Mouse (Mus musculus) neural tube, embryonic 12.5 days (tissue): ENCODE measurements at regions not wholly inside any gene's neighbourhood (a gene's known extent, or its start where the extent isn't known, plus 50 kb on each side); places are given as distances from the start of the nearest gene placed in this dataset.
A peak's percentile ranks its signal among the peaks of the same experiment; 100 is the strongest.

Source experiments
- ATAC-seq: fragments of 200-750 bp; cut with Nextera tagmentation; 2 replicates; pipeline ENCODE4 v1.8.0; 2017; ENCODE audit warnings: low read depth, mild to moderate bottlenecking, moderate TSS enrichment, moderate library complexity; ENCODE audit not compliant: low FRiP score
- H3K27ac ChIP-seq: fragments of 300-500 bp; sonication (generic); 2 replicates; pipeline ENCODE4 v1.5.1; 2016
- H3K27me3 ChIP-seq: fragments of 300-500 bp; sonication (generic); replicated peaks from 2 replicates; pipeline ENCODE4 v1.6.1; 2016; ENCODE audit warnings: mild to moderate bottlenecking
- H3K36me3 ChIP-seq: fragments of 300-500 bp; sonication (generic); 2 replicates; pipeline ENCODE4 v1.6.1; 2016; ENCODE audit warnings: mild to moderate bottlenecking
- H3K4me1 ChIP-seq: fragments of 300-500 bp; sonication (generic); 2 replicates; pipeline ENCODE4 v1.6.1; 2016
- H3K4me2 ChIP-seq: fragments of 300-500 bp; sonication (generic); replicated peaks from 2 replicates; pipeline ENCODE4 v1.6.1; 2016; ENCODE audit warnings: mild to moderate bottlenecking
- H3K4me3 ChIP-seq: fragments of 300-500 bp; sonication (generic); 2 replicates; pipeline ENCODE4 v1.5.1; 2016
- H3K9ac ChIP-seq: fragments of 300-500 bp; sonication (generic); 2 replicates; pipeline ENCODE4 v1.6.1; 2016; ENCODE audit warnings: mild to moderate bottlenecking
- H3K9me3 ChIP-seq: fragments of 300-500 bp; sonication (generic); 2 replicates; pipeline ENCODE4 v1.6.1; 2016; ENCODE audit warnings: mild to moderate bottlenecking
- WGBS: fragments of 180-500 bp; shearing (Covaris S2); methylation state at CpG from one replicate; pipeline ENCODE4 v1.1.7; 2016; 5-methylcytosine and 5-hydroxymethylcytosine counted together

DNA sequence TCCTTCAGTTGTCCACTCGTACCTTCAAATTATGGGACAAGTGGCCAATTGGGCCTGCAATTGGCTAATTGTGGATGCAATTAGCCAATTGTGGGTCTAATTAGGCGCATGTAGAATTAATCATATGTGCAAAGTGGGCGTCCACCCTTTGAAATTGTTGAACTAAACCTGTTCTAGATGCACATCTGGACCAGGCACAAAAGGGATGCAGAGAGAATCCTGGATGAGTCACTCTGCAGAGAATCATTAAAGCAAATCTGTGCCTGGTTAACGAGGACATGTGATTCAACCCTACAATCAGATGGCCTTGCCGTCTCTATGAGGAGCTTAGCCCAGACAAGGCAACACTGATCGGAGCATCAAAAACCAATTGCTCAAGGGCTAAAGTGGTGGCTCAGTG is 393.0 kb upstream of the 3110018I06Rik start:
- Histone ChIP-seq H3K27ac (no peak overlapping the region), H3K36me3 (no peaks in the 10 kb centered on the region), H3K27me3 (no peaks in the 10 kb centered on the region), H3K9ac (no peak overlapping the region), H3K9me3 (no peaks in the 10 kb centered on the region), H3K4me2 (no peak overlapping the region), H3K4me1 (peaks cover 4% of the 10 kb centered on the region; the same call in 1 of the 2 replicates), H3K4me3 (no peak overlapping the region)
- ATAC-seq: no peak
- WGBS: 79% methylated on average over 6 of the region's 6 CpGs

DNA sequence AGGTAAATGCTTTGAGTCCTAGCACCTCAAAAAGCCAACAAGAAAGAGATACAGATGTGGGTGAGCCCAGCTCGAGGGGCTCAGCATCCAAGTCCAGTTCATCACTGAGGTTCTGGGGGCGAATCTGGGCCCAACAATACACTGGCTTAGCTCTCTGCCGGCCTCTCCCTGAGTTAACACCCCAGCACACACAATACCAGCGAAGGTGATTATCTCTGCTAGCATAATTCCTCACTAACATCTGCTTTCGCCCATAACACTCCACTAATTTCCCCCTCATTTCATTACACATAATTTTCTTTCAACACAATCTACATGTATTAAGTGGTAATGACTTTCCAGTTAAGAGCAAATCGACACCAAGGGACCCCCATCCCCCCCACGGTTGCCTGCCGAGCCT is 383.9 kb upstream of the 3110018I06Rik start:
- Histone ChIP-seq H3K27ac (no peak overlapping the region), H3K4me2 (no peak overlapping the region), H3K4me1 (peaks cover 12% of the 10 kb centered on the region; the same call in 1 of the 2 replicates), H3K9ac (no peak overlapping the region), H3K4me3 (no peak overlapping the region), H3K36me3 (no peaks in the 10 kb centered on the region), H3K27me3 (no peaks in the 10 kb centered on the region), H3K9me3 (no peaks in the 10 kb centered on the region)
- 48% methylated on average over 8 of the region's 8 CpGs for WGBS
- ATAC-seq: no peak

DNA sequence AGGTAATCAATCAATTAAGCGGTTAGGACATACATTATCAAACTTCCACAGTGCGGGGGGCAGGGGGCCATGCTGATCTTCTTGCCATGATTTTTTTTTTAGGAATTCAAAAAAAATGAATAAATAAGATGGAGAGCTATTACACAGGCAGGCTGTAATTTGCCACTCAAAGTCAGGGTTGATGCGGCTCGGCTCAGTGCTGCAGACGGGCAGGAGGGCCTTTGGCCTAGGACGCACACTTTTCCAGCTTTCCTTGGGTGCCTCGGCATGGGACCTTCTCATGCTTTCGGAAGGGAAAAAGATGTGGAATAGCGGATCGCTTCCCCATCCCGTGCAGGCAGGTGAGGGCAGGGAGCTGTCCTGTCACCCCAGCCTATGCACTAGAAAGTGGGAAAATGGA is 383.4 kb upstream of the 3110018I06Rik start:
- Histone ChIP-seq H3K9ac (no peak overlapping the region), H3K9me3 (no peaks in the 10 kb centered on the region), H3K27me3 (no peaks in the 10 kb centered on the region), H3K4me3 (no peak overlapping the region), H3K4me2 (no peak overlapping the region), H3K4me1 (peaks cover 12% of the 10 kb centered on the region; the same call in 1 of the 2 replicates), H3K27ac (no peak overlapping the region), H3K36me3 (no peaks in the 10 kb centered on the region)
- WGBS: 68% methylated on average over 11 of the region's 11 CpGs
- no peak for ATAC-seq

DNA sequence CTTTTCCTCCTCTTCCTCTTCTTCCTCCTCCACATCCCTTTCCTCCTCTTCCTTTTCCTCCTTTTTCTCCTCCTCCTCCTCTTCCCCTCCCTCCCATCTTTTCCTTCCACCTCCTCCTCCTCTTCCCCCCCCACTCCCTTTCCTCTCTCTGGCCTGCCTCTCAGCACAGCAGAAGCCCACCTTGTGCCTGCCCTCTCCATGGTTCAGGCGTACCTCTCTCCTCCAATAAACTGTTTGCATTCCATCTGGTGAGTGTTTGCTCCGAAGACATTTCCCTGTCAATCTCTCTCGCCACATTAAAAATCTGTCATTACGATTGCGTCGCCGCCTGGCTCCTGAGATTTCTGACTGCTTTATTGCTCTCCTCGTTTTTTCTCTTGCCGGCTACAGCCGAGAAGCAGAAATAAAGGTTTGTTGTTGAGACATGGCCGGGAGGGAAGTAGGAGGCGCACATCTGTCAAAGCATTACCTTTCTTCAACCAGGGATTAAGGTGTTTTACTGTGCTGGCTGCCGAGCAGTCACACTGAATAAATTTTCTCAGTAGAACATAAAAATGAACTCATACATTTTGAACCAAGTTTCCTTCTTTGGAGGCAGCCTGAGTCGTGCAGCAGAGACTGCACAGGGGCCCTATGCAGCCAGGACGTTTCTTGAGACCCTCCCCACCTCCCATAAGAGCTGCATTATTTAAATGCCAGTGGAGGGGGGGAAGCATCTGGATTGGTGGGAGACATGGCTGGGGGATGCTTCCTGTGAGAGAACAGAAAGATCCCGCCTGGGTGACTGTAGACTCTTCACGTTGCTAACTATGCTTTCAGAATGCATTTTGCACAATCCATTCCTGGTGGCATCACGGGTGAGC is 376.3 kb upstream of the 3110018I06Rik start:
- 53% methylated on average over 18 of the region's 18 CpGs for WGBS
- Histone ChIP-seq H3K36me3 (no peaks in the 10 kb centered on the region), H3K27ac (no peak overlapping the region), H3K27me3 (no peaks in the 10 kb centered on the region), H3K4me1 (peaks cover 7% of the 10 kb centered on the region; the same call in 1 of the 2 replicates), H3K4me2 (peak overlapping the region; percentile 27; the same call in 1 of the 2 replicates), H3K9ac (no peak overlapping the region), H3K9me3 (no peaks in the 10 kb centered on the region), H3K4me3 (no peak overlapping the region)
- ATAC-seq: no peak

DNA sequence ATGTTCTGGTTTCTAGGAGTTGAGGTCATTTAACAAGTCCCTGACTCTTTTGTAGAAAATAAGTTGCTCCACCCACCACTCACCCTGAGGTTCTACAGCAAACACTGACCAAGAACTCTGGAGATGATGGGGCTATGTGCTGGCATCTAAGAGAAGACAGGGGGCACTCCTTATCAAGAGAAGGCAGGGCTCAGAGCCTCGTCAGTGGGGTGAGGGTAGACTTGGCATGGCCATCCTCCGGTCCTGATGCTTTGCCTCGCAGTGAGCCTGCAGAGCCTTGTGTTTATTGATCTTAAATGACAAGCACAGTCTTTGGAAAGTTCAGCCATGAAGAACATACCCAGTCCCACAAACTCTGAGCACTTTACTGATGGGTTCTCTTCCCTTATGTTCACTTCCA is 370.1 kb upstream of the 3110018I06Rik start:
- H3K9ac ChIP-seq: no peak overlapping the region
- no peak overlapping the region for H3K27ac ChIP-seq
- no peaks in the 10 kb centered on the region for H3K27me3 ChIP-seq
- no peak overlapping the region for H3K4me2 ChIP-seq
- no peak overlapping the region for H3K4me3 ChIP-seq
- no peak for ATAC-seq
- no peaks in the 10 kb centered on the region for H3K9me3 ChIP-seq
- WGBS: 77% methylated on average over 3 of the region's 3 CpGs
- no peaks in the 10 kb centered on the region for H3K36me3 ChIP-seq
- peaks cover 6% of the 10 kb centered on the region; the same call in 1 of the 2 replicates for H3K4me1 ChIP-seq

DNA sequence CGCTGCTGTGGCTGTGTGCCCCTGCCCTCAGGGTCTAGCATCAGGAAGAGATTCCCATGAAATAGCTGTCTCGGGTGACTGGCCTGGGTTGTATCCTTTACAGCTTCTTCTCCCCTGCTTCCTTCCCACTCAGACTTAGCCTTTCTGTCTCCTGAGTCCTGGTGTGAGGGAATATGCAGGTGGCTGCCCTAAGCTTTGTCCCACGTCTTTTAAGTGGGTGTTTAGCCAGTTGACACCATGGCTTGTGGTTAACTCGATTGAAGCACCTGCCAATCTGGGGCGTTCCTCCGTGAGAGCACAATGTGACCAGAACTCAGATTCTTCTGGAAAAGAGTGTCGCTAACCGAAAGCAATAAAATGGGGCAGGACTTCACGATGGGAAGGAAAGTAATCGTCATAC is 369.4 kb upstream of the 3110018I06Rik start:
- WGBS: 69% methylated on average over 10 of the region's 10 CpGs
- peaks cover 6% of the 10 kb centered on the region; the same call in 1 of the 2 replicates for H3K4me1 ChIP-seq
- ATAC-seq: no peak

DNA sequence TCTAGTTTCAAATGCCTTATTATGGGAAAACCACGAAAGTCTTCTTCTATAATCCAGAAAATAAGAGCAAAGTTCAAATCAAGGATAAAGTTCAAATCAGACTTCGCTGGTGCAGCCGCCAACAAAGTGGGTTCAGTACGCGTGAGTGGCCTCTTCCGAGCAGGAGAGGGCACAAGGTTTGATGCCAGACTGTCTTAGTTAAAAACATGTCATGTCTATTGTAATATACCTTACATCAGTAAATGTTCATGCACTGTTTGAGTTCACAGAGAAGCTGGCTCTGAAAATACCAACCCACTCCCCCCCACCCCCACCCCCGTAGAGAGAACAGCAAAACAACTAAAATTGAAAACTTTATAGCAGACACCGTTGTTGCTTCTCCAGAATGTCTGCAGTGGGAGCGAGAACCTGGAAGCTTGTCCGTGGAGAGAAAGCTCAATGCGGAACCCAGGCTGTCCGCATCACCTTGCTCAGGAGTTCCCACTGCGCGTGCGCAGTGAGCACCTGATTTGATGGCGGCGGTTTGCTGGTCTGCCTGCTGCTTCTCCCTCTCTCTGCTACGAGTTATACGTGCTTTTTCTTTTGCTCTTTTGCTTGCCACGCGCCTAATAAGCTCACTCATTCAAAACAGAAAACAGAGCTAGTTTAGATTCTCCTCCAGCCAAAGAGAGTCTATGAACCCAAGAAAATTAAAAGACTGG is 367.8 kb upstream of the 3110018I06Rik start:
- 89% methylated on average over 21 of the region's 21 CpGs for WGBS

More for the DNA sequence above, 369.4 kb upstream of the 3110018I06Rik start:
- Histone ChIP-seq H3K4me2 (no peak overlapping the region), H3K9me3 (no peaks in the 10 kb centered on the region), H3K36me3 (no peaks in the 10 kb centered on the region), H3K27ac (no peak overlapping the region), H3K27me3 (no peaks in the 10 kb centered on the region), H3K4me3 (no peak overlapping the region), H3K9ac (no peak overlapping the region)

DNA sequence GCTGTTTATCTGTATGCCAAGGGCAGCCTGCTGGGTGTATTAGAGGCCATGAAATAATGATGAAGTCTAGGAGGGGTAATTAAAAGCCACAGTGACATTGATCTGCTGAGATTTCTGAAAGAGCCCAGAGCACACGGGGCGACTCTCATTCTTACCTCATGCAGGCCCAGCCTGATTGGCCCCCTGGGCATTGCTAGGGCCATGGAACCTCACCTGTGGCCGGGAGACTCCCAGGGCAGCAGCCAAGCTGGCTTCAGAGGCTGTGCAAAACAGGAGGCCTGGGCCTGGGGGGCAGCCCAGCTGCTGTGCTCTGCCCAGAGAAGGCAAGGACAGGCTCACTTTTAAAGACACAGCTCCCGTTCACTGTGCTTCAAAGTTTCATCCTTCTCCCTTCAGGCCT is 366.4 kb upstream of the 3110018I06Rik start:
- Histone ChIP-seq H3K27ac (no peak overlapping the region), H3K9ac (no peak overlapping the region), H3K4me2 (no peak overlapping the region), H3K36me3 (no peaks in the 10 kb centered on the region), H3K9me3 (no peaks in the 10 kb centered on the region), H3K27me3 (no peaks in the 10 kb centered on the region), H3K4me1 (peaks cover 14% of the 10 kb centered on the region; the same call in 1 of the 2 replicates), H3K4me3 (no peak overlapping the region)
- ATAC-seq: no peak
- WGBS: 48% methylated on average over 4 of the region's 4 CpGs

More for the DNA sequence above, 367.8 kb upstream of the 3110018I06Rik start:
- ATAC-seq: no peak
- H3K36me3 ChIP-seq: no peaks in the 10 kb centered on the region
- no peak overlapping the region for H3K9ac ChIP-seq
- H3K4me2 ChIP-seq: no peak overlapping the region
- no peak overlapping the region for H3K4me3 ChIP-seq
- H3K27me3 ChIP-seq: no peaks in the 10 kb centered on the region
- no peaks in the 10 kb centered on the region for H3K9me3 ChIP-seq
- H3K4me1 ChIP-seq: peaks cover 14% of the 10 kb centered on the region; the same call in 1 of the 2 replicates
- no peak overlapping the region for H3K27ac ChIP-seq

DNA sequence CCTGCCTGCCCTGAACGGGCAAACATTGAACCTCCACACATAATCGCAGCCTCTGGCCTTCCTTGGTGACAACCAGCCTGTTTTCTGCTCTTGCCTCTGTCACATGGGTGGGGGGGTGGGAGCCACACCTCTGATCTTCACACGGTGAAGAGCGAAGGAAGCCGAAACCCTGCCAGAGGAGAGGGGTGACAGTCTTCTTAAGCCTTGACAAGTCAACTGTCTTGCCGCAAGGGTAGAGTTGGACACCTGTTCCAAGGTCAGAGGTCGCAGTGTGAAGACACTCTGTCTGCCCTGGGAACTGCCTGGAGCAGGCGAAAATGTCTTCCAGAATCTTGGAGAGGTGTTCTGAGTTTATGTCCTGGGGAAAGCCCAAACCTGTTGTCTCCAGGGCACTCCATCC is 364.8 kb upstream of the 3110018I06Rik start:
- H3K27ac ChIP-seq: no peak overlapping the region
- no peak for ATAC-seq
- H3K4me1 ChIP-seq: peaks cover 14% of the 10 kb centered on the region; the same call in 1 of the 2 replicates
- no peak overlapping the region for H3K9ac ChIP-seq
- no peak overlapping the region for H3K4me2 ChIP-seq
- no peaks in the 10 kb centered on the region for H3K36me3 ChIP-seq
- no peak overlapping the region for H3K4me3 ChIP-seq
- WGBS: 87% methylated on average over 8 of the region's 8 CpGs
- no peaks in the 10 kb centered on the region for H3K9me3 ChIP-seq
- H3K27me3 ChIP-seq: no peaks in the 10 kb centered on the region

DNA sequence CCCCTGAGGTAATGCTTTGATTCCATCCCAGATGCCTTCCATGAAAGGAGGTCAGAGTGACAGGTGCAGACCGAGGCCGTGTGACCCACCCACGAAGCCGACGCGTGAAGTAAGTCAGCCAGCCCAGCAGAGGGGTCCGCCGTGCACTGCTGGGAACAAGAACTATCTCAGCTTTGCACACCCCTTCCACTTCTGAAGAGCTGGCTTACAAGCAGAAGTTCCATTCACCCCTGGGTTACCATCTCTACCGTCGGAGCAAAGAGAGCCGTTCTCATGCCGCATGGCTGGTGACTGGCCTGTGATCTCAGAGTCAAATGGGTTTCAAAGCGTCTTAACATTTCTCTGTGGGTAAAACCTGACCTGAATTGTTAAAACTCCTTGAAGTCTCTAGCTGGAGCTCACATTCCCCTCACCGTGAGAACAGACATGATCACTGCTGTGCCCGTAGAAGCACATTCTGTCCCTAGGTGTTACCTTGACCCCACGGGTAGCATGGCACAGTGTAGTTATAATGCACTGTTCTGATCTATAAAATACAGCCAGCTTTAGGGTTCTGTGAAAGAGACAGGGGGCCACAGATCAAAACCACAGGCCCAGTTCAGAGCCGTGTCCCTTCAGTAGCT is 364.1 kb upstream of the 3110018I06Rik start:
- H3K4me3 ChIP-seq: no peak overlapping the region
- ATAC-seq: no peak
- H3K36me3 ChIP-seq: no peaks in the 10 kb centered on the region
- H3K4me1 ChIP-seq: peaks cover 14% of the 10 kb centered on the region; the same call in 1 of the 2 replicates
- H3K27me3 ChIP-seq: no peaks in the 10 kb centered on the region
- H3K27ac ChIP-seq: no peak overlapping the region
- no peak overlapping the region for H3K4me2 ChIP-seq
- no peak overlapping the region for H3K9ac ChIP-seq
- 87% methylated on average over 17 of the region's 17 CpGs for WGBS
- H3K9me3 ChIP-seq: no peaks in the 10 kb centered on the region

DNA sequence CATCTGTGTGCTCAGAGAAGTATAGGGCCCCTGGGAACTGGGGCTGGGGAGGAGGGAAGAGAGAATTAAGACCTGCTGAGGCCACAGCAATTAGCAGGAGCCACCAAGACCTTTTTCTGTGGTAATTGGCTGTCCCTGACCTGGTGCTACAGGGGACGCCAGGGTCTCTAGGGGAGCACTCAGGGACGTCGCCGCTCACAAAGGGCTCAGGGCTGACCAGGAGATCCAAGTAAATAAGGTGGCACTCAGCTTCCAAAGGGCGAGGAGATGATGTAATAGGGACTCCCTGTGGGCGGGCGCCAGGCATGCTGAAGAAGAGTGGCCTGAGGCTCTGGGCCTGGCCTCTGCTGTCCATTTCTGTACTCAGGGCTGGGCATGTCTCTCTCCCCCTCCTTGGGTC is 363.2 kb upstream of the 3110018I06Rik start:
- WGBS: 58% methylated on average over 7 of the region's 7 CpGs
- Histone ChIP-seq H3K4me2 (no peak overlapping the region), H3K36me3 (no peaks in the 10 kb centered on the region), H3K27me3 (no peaks in the 10 kb centered on the region), H3K4me3 (no peak overlapping the region), H3K9me3 (no peaks in the 10 kb centered on the region), H3K9ac (no peak overlapping the region), H3K4me1 (peaks cover 14% of the 10 kb centered on the region; the same call in 1 of the 2 replicates), H3K27ac (no peak overlapping the region)
- ATAC-seq: no peak

DNA sequence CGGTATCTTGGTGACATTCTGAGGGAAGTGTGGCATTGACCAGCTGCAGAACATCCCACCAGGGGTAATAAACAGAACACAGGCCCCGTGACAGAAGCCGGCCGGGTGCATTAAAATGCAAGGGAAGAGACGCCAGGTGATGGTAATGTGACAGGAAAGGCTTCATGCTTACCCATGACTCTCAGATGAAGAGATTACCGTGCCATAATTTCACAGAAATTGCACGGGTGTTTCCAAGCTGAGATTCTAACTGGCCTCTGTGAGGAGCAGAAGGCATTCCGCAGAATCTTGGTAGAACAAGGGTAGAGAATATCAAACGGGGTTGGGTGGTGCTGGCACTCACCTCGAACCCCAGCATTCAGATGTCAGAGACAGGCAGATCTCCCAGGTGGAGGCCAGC is 362.4 kb upstream of the 3110018I06Rik start:
- Histone ChIP-seq H3K9ac (no peak overlapping the region), H3K36me3 (no peaks in the 10 kb centered on the region), H3K9me3 (no peaks in the 10 kb centered on the region), H3K27ac (no peak overlapping the region), H3K4me1 (peaks cover 14% of the 10 kb centered on the region; the same call in 1 of the 2 replicates), H3K27me3 (no peaks in the 10 kb centered on the region), H3K4me2 (no peak overlapping the region), H3K4me3 (no peak overlapping the region)
- 79% methylated on average over 10 of the region's 10 CpGs for WGBS
- no peak for ATAC-seq
